Mouse (Mus musculus) heart, postnatal 0 days (tissue): ENCODE results near the gene Ngf.

ENCODE experiments used
- CTCF ChIP-seq: IDR thresholded peaks from 2 replicates; pipeline ENCODE4 v1.5.1; 2016; ENCODE audit warnings: antibody characterized with exemption, control low read depth, low read depth
- EP300 ChIP-seq: IDR thresholded peaks from 2 replicates; pipeline ENCODE4 v1.6.1; 2016; ENCODE audit warnings: antibody characterized with exemption, low read depth

DNA sequence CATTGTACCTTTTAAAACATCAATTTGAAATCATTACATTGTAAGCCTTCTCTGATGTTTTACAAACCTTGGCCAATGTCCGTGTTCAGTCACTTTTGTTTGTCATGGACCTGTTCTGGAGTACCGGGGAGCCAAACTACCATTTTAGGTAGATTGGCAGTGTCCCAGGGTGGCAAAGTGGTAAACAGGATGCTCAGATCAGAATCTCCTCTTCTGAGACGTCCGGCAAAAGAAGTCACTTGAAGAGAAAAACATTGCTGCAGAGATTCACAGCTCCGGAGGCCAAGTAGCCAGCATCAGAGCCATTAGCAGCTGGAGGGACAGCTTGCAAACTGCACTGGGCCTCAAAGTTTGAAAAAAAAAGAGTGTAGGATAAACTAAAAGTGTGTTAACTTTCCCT is 9.2 kb upstream of the Ngf start:
- TF ChIP-seq CTCF (no peak), EP300 (no peak)
